22 mouse cellular contexts compared by ENCODE assay signal in genomic region chr17:31267603-31268002, GRCm38 (mm10). TPM values are rescaled to one million over a fixed set of nuclear protein-coding genes. Genes with fewer than 3 reads are reported as not detected.
DNase-seq lines count a peak whose midpoint lies in the region; TF ChIP-seq lines count a peak whose summit lies in the region.
"Had no signal": no experiment of that assay in that cellular context is flagged by ENCODE, and none has a peak within 500 bp of the region (broad histone marks: within the 10 kb centered on the region; RNA-seq: fewer than 3 reads in every experiment).

No protein-coding gene starts in this region.

- DNase-seq in heart, adult 11 months, result peak; percentile 68
- no peak for DNase-seq in heart, embryonic 10.5 days (ENCODE audit: low spot score)
- DNase-seq in left cerebral cortex, adult 2 months (ENCODE audit: extremely low spot score in 1 of 2, low spot score in 2 of 2), result peak in 1 of 2 experiments; percentile 5
- no peak for DNase-seq in left cerebral cortex, postnatal 25 days (ENCODE audit: low spot score in 2 of 2)
- DNase-seq in embryo, embryonic 11 days, result no peak
- DNase-seq: adrenal gland, adult 8-10 months; adrenal gland, postnatal 25 days; cerebellum, adult 11 months; cerebellum, adult 18-20 months; cerebellum, adult 8-10 months; cerebellum, adult 9-11 months; cerebellum, postnatal 14 days; cerebellum, postnatal 36 days; forebrain, postnatal 0 days had no signal

- TF ChIP-seq CTCF in left cerebral cortex, adult 2 months (IDR thresholded peaks at IDR 0.05), result no peak
- no peak for TF ChIP-seq CTCF in E14TG2a.4 (conservative IDR thresholded peaks at IDR 0.05; ENCODE audit: low read length)
- no peak for TF ChIP-seq CTCF in ES-Bruce4 (IDR thresholded peaks at IDR 0.05; ENCODE audit: low read depth, low read length)

- no peak for TF ChIP-seq POLR2A in ES-Bruce4 (IDR thresholded peaks at IDR 0.05; ENCODE audit: insufficient read depth, low read length)

- peak; percentile 76; the same call in 1 of the 2 replicates for TF ChIP-seq EP300 in ES-Bruce4 (IDR thresholded peaks at IDR 0.05; ENCODE audit: insufficient read depth, low read depth, low read length)

- no peak overlapping the region for H3K4me3 ChIP-seq in heart, embryonic 10.5 days
- no peak overlapping the region for H3K4me3 ChIP-seq in left cerebral cortex, adult 2 months
- H3K4me3 ChIP-seq in E14TG2a.4 (replicated peaks; ENCODE audit: low read length), result peak overlapping the region; percentile 20
- no peak overlapping the region for H3K4me3 ChIP-seq in ES-Bruce4 (ENCODE audit: low read depth, low read length)
- H3K4me3 ChIP-seq: embryonic facial prominence, embryonic 10.5 days; embryonic facial prominence, embryonic 12.5 days; forebrain, embryonic 13.5 days; forebrain, embryonic 15.5 days had no signal

- no peaks in the 10 kb centered on the region for H3K9me3 ChIP-seq in heart, embryonic 10.5 days
- no peaks in the 10 kb centered on the region for H3K9me3 ChIP-seq in E14TG2a.4 (ENCODE audit: low read length)
- H3K9me3 ChIP-seq in ES-Bruce4 (replicated peaks; ENCODE audit: control insufficient read depth, insufficient read depth, low read length, poor library complexity, severe bottlenecking), result no peaks in the 10 kb centered on the region
- H3K9me3 ChIP-seq: embryonic facial prominence, embryonic 10.5 days; embryonic facial prominence, embryonic 12.5 days; forebrain, embryonic 13.5 days; forebrain, embryonic 15.5 days had no signal

- no peaks in the 10 kb centered on the region; the same call in 1 of the 2 replicates for H3K27me3 ChIP-seq in heart, embryonic 10.5 days (ENCODE audit: insufficient read depth, poor library complexity, severe bottlenecking)
- H3K27me3 ChIP-seq in E14TG2a.4 (ENCODE audit: insufficient read depth, low read length), result no peaks in the 10 kb centered on the region
- no peaks in the 10 kb centered on the region for H3K27me3 ChIP-seq in ES-Bruce4 (ENCODE audit: control insufficient read depth, insufficient read depth, low read length, poor library complexity, severe bottlenecking)
- H3K27me3 ChIP-seq: embryonic facial prominence, embryonic 12.5 days; forebrain, embryonic 13.5 days; forebrain, embryonic 15.5 days had no signal

- intact Hi-C loops in left cerebral cortex, adult 2 months (cut with DNase I), result no loop called here
- intact Hi-C loops in left cerebral cortex, postnatal 25 days (cut with DNase I), result no loop called here

- H3K4me1 ChIP-seq in heart, embryonic 10.5 days, result peaks cover 13% of the 10 kb centered on the region
- H3K4me1 ChIP-seq in E14TG2a.4 (replicated peaks; ENCODE audit: low read depth, low read length) (peaks cover 92% of the 10 kb centered on the region), ES-Bruce4 (ENCODE audit: control insufficient read depth, insufficient read depth, low read length) (peaks cover 17% of the 10 kb centered on the region)
- H3K4me1 ChIP-seq: forebrain, embryonic 13.5 days; forebrain, embryonic 15.5 days had no signal

- no peak overlapping the region for H3K9ac ChIP-seq in ES-Bruce4 (ENCODE audit: low read depth, poor library complexity, severe bottlenecking)
- H3K9ac ChIP-seq: embryonic facial prominence, embryonic 12.5 days; forebrain, embryonic 13.5 days; forebrain, embryonic 15.5 days; forebrain, postnatal 0 days had no signal

- no peaks in the 10 kb centered on the region for H3K36me3 ChIP-seq in heart, embryonic 10.5 days
- H3K36me3 ChIP-seq in E14TG2a.4 (ENCODE audit: insufficient read depth, low read length), result no peaks in the 10 kb centered on the region
- H3K36me3 ChIP-seq in ES-Bruce4 (ENCODE audit: control insufficient read depth, insufficient read depth, low read length, poor library complexity, severe bottlenecking), result no peaks in the 10 kb centered on the region
- H3K36me3 ChIP-seq: embryonic facial prominence, embryonic 10.5 days; embryonic facial prominence, embryonic 12.5 days; forebrain, embryonic 15.5 days had no signal

- no peak overlapping the region for H3K27ac ChIP-seq in heart, embryonic 10.5 days
- peak overlapping the region; percentile 8; the same call in 1 of the 2 replicates for H3K27ac ChIP-seq in left cerebral cortex, adult 2 months
- no peak overlapping the region for H3K27ac ChIP-seq in ES-Bruce4 (ENCODE audit: insufficient read depth, low read length)
- H3K27ac ChIP-seq: embryonic facial prominence, embryonic 10.5 days; embryonic facial prominence, embryonic 12.5 days; forebrain, embryonic 13.5 days; forebrain, embryonic 15.5 days had no signal

- WGBS in heart, embryonic 10.5 days, result 80% methylated on average over 6 of the region's 6 CpGs

RNA-seq across cellular contexts. Expression of gene Rsph1, which starts 9.6 kb away (rescaled TPM):
- 1.8 and 2.4 TPM in 2 replicates for polyA plus RNA-seq in heart, embryonic 10.5 days (2016; fragmentation: Nextera tagmentation; extraction: Ambion mirVana)
- total RNA-seq in left cerebral cortex, adult 2 months (2021), result 10 to 100 TPM; 14.5 to 19.8 TPM
- total RNA-seq in left cerebral cortex, postnatal 25 days (2021), result 10 to 100 TPM; 16.7 to 17.7 TPM
- polyA plus RNA-seq in ES-Bruce4 (2011; ENCODE audit: insufficient read depth, insufficient read length, low read depth, missing spikeins), result 11.3 and 11.5 TPM in 2 replicates
- total RNA-seq: common myeloid progenitor, adult 5-6 weeks had no signal

RNA-seq across cellular contexts. Expression of gene Slc37a1, which starts 19.0 kb away (rescaled TPM):
- polyA plus RNA-seq in heart, embryonic 10.5 days (2016; fragmentation: Nextera tagmentation; extraction: Ambion mirVana), result 3.9 and 4.8 TPM in 2 replicates
- total RNA-seq in left cerebral cortex, adult 2 months (2021), result 10 to 100 TPM in 1 of 2 experiments, 1 to 10 TPM in 1; 9.4 to 12.0 TPM
- 1 to 10 TPM; 6.7 to 9.9 TPM for total RNA-seq in left cerebral cortex, postnatal 25 days (2021)
- polyA plus RNA-seq in ES-Bruce4 (2011; ENCODE audit: insufficient read depth, insufficient read length, low read depth, missing spikeins), result 13.4 and 14.6 TPM in 2 replicates

RNA-seq across cellular contexts. Expression of gene Ubash3a, which starts 59.9 kb away (rescaled TPM):
- polyA plus RNA-seq in heart, embryonic 10.5 days (2016; fragmentation: Nextera tagmentation; extraction: Ambion mirVana), result 0.75 and 3.0 TPM in 2 replicates
- total RNA-seq in left cerebral cortex, adult 2 months (2021), result not detected
- not detected for total RNA-seq in left cerebral cortex, postnatal 25 days (2021)
- polyA plus RNA-seq in ES-Bruce4 (2011; ENCODE audit: insufficient read depth, insufficient read length, low read depth, missing spikeins), result 3.5 and 4.4 TPM in 2 replicates
- total RNA-seq: adrenal gland, postnatal 25 days had no signal
- polyA plus RNA-seq: C2C12; forebrain, postnatal 0 days had no signal
